Mouse (Mus musculus) MEL (cell line): ENCODE data around the gene Nlk. TPM values are rescaled to one million over a fixed set of nuclear protein-coding genes. Genes with fewer than 3 reads are reported as not detected.

Source experiments
- DNase-seq: peaks from one replicate; pipeline ENCODE4 v3.0.0; 2011; ENCODE audit warnings: low read depth, low spot score
- H3K27ac ChIP-seq: 2 replicates; pipeline ENCODE4 v1.5.1; 2012; ENCODE audit warnings: low read depth, mild to moderate bottlenecking, control low read depth, low read length, moderate library complexity; ENCODE audit not compliant: control insufficient read depth
- H3K27me3 ChIP-seq, 2 experiments: fragments of 150-350 bp in 1 of 2; sonication (generic) in 1 of 2; 2 replicates each; pipeline ENCODE4 v1.6.1; 2012; ENCODE audit warnings: low read length in 2 of 2, mild to moderate bottlenecking in 2 of 2, improper control_type of control experiment in 1 of 2, moderate library complexity in 1 of 2; ENCODE audit not compliant: insufficient read depth in 2 of 2, control insufficient read depth in 1 of 2
- H3K36me3 ChIP-seq, 2 experiments: 2 replicates each; pipeline ENCODE4 v1.6.1; 2012 to 2014; ENCODE audit warnings: low read length in 2 of 2, improper control_type of control experiment in 1 of 2, inconsistent platforms in 1 of 2, mild to moderate bottlenecking in 1 of 2; ENCODE audit not compliant: insufficient read depth in 2 of 2, control insufficient read depth in 1 of 2
- H3K4me1 ChIP-seq, 2 experiments: fragments of 150-350 bp in 1 of 2; sonication (generic) in 1 of 2; 2 replicates each; pipeline ENCODE4 v1.6.1; 2012; ENCODE audit warnings: low read length in 2 of 2, improper control_type of control experiment in 1 of 2, mild to moderate bottlenecking in 1 of 2; ENCODE audit not compliant: insufficient read depth in 2 of 2, control insufficient read depth in 1 of 2
- H3K4me3 ChIP-seq, 2 experiments: fragments of 150-350 bp in 1 of 2; sonication (generic) in 1 of 2; 2 replicates each; pipeline ENCODE4 v1.5.1; 2012; ENCODE audit warnings: low read depth in 2 of 2, low read length in 2 of 2, mild to moderate bottlenecking in 2 of 2, moderate library complexity in 2 of 2, control low read depth in 1 of 2, improper control_type of control experiment in 1 of 2; ENCODE audit not compliant: control insufficient read depth in 1 of 2, insufficient read depth in 1 of 2
- H3K79me2 ChIP-seq: 2 replicates; pipeline ENCODE4 v1.6.1; 2012; ENCODE audit warnings: mild to moderate bottlenecking, low read length, moderate library complexity; ENCODE audit not compliant: control insufficient read depth, poor library complexity, insufficient read depth
- H3K9ac ChIP-seq: 2 replicates; pipeline ENCODE4 v1.6.1; 2012; ENCODE audit warnings: low read depth, mild to moderate bottlenecking, control low read depth, low read length, moderate library complexity; ENCODE audit not compliant: control insufficient read depth, poor library complexity, severe bottlenecking
- H3K9me3 ChIP-seq: fragments of 150-350 bp; sonication (generic); replicated peaks from 2 replicates; pipeline ENCODE4 v1.6.1; 2012; ENCODE audit warnings: mild to moderate bottlenecking, low read length, improper control_type of control experiment, moderate library complexity; ENCODE audit not compliant: insufficient read depth
- BHLHE40 ChIP-seq: IDR thresholded peaks from 2 replicates; pipeline ENCODE4 v1.6.1; 2012; ENCODE audit warnings: low read depth, mild to moderate bottlenecking, inconsistent platforms, low read length, improper control_type of control experiment, borderline replicate concordance
- CHD1 ChIP-seq: IDR thresholded peaks from 2 replicates; pipeline ENCODE4 v1.6.1; 2012; ENCODE audit warnings: low read depth, mild to moderate bottlenecking, inconsistent platforms, low read length, improper control_type of control experiment
- CTCF ChIP-seq, 3 experiments: IDR thresholded peaks in 2 of 3; conservative IDR thresholded peaks in 1 of 3; 2 replicates each; pipeline ENCODE4 v1.5.1; 2011 to 2012; ENCODE audit warnings: low read length in 3 of 3, low read depth in 2 of 3, mild to moderate bottlenecking in 2 of 3, improper control_type of control experiment in 1 of 3, inconsistent platforms in 1 of 3, mixed read lengths in 1 of 3, moderate library complexity in 1 of 3; ENCODE audit not compliant: control insufficient read depth in 1 of 3, insufficient read depth in 1 of 3, poor library complexity in 1 of 3, severe bottlenecking in 1 of 3
- E2F4 ChIP-seq: IDR thresholded peaks from 2 replicates; pipeline ENCODE4 v1.6.1; 2011; ENCODE audit warnings: low read depth, low read length, improper control_type of control experiment, borderline replicate concordance
- ELF1 ChIP-seq: IDR thresholded peaks from 2 replicates; pipeline ENCODE4 v1.6.1; 2014; ENCODE audit warnings: low read depth, mild to moderate bottlenecking, inconsistent platforms, low read length, improper control_type of control experiment, moderate library complexity
- EP300 ChIP-seq, 2 experiments: IDR thresholded peaks; 2 replicates each; pipeline ENCODE4 v1.6.1; 2011; ENCODE audit warnings: improper control_type of control experiment in 2 of 2, low read length in 2 of 2, low read depth in 1 of 2, mild to moderate bottlenecking in 1 of 2
- GABPA ChIP-seq: IDR thresholded peaks from 2 replicates; pipeline ENCODE4 v1.6.1; 2012; ENCODE audit warnings: low read depth, mild to moderate bottlenecking, inconsistent platforms, low read length, improper control_type of control experiment, moderate library complexity
- KAT2A ChIP-seq: conservative IDR thresholded peaks from 2 replicates; pipeline ENCODE4 v1.6.1; 2012; ENCODE audit warnings: low read depth, low read length, improper control_type of control experiment, inconsistent platforms
- MAZ ChIP-seq: IDR thresholded peaks from 2 replicates; pipeline ENCODE4 v1.6.1; 2012; ENCODE audit warnings: low read depth, mild to moderate bottlenecking, inconsistent platforms, low read length, improper control_type of control experiment
- MEF2A ChIP-seq: IDR thresholded peaks from 2 replicates; pipeline ENCODE4 v1.6.1; 2014; ENCODE audit warnings: low read depth, mild to moderate bottlenecking, inconsistent platforms, low read length, improper control_type of control experiment; ENCODE audit not compliant: poor library complexity, insufficient replicate concordance, severe bottlenecking; ENCODE audit errors: extremely low read depth
- MXI1 ChIP-seq: IDR thresholded peaks from 2 replicates; pipeline ENCODE4 v1.6.1; 2011; ENCODE audit warnings: mild to moderate bottlenecking, low read depth, low read length, improper control_type of control experiment
- MYB ChIP-seq: IDR thresholded peaks from 2 replicates; pipeline ENCODE4 v1.6.1; 2011; ENCODE audit warnings: mild to moderate bottlenecking, low read depth, low read length, improper control_type of control experiment
- NELFE ChIP-seq: IDR thresholded peaks from 2 replicates; pipeline ENCODE4 v1.6.1; 2011; ENCODE audit warnings: low read depth, low read length, improper control_type of control experiment
- NRF1 ChIP-seq: IDR thresholded peaks from 2 replicates; pipeline ENCODE4 v1.6.1; 2014; ENCODE audit warnings: low read depth, mild to moderate bottlenecking, inconsistent platforms, low read length, improper control_type of control experiment, moderate library complexity; ENCODE audit not compliant: poor library complexity, insufficient read depth, severe bottlenecking
- POLR2A ChIP-seq, 2 experiments: IDR thresholded peaks; 2 replicates each; pipeline ENCODE4 v1.6.1; 2011 to 2012; ENCODE audit warnings: low read length in 2 of 2, mild to moderate bottlenecking in 2 of 2, control low read depth in 1 of 2, improper control_type of control experiment in 1 of 2, low read depth in 1 of 2, moderate library complexity in 1 of 2; ENCODE audit not compliant: control insufficient read depth in 1 of 2, insufficient read depth in 1 of 2, poor library complexity in 1 of 2
- POLR2AphosphoS2 ChIP-seq: IDR thresholded peaks from 2 replicates; pipeline ENCODE4 v1.6.1; 2011; ENCODE audit warnings: low read length, improper control_type of control experiment
- POLR2AphosphoS5 ChIP-seq: IDR thresholded peaks from 2 replicates; pipeline ENCODE4 v1.6.1; 2012; ENCODE audit warnings: low read depth, borderline replicate concordance, mild to moderate bottlenecking, inconsistent platforms, low read length, moderate library complexity, mixed read lengths
- SIN3A ChIP-seq: IDR thresholded peaks from 2 replicates; pipeline ENCODE4 v1.6.1; 2012; ENCODE audit warnings: low read length, improper control_type of control experiment, inconsistent platforms
- TAL1 ChIP-seq: IDR thresholded peaks from 2 replicates; pipeline ENCODE4 v1.6.1; 2012; ENCODE audit warnings: mild to moderate bottlenecking, inconsistent platforms, low read length, moderate library complexity, mixed read lengths
- TBP ChIP-seq: IDR thresholded peaks from 2 replicates; pipeline ENCODE4 v1.8.0; 2011; ENCODE audit warnings: low read depth, low read length, improper control_type of control experiment
- TCF12 ChIP-seq: IDR thresholded peaks from 2 replicates; pipeline ENCODE4 v1.6.1; 2014; ENCODE audit warnings: low read depth, mild to moderate bottlenecking, inconsistent platforms, low read length, improper control_type of control experiment, moderate library complexity
- UBTF ChIP-seq: IDR thresholded peaks from 2 replicates; pipeline ENCODE4 v1.6.1; 2012; ENCODE audit warnings: low read depth, mild to moderate bottlenecking, inconsistent platforms, low read length, improper control_type of control experiment, moderate library complexity, borderline replicate concordance; ENCODE audit not compliant: insufficient read depth
- USF1 ChIP-seq: IDR thresholded peaks from 2 replicates; pipeline ENCODE4 v1.6.1; 2014; ENCODE audit warnings: low read depth, mild to moderate bottlenecking, inconsistent platforms, low read length, improper control_type of control experiment, moderate library complexity
- USF2 ChIP-seq, 2 experiments: IDR thresholded peaks; 2 replicates each; pipeline ENCODE4 v1.6.1; 2011 to 2012; ENCODE audit warnings: improper control_type of control experiment in 2 of 2, low read length in 2 of 2, borderline replicate concordance in 1 of 2, inconsistent platforms in 1 of 2, low read depth in 1 of 2, mild to moderate bottlenecking in 1 of 2; ENCODE audit not compliant: insufficient read depth in 1 of 2
- ZC3H11A ChIP-seq: IDR thresholded peaks from 2 replicates; pipeline ENCODE4 v1.6.1; 2012; ENCODE audit warnings: low read depth, mild to moderate bottlenecking, inconsistent platforms, low read length, improper control_type of control experiment
- ZKSCAN1 ChIP-seq: IDR thresholded peaks from 2 replicates; pipeline ENCODE4 v1.6.1; 2012; ENCODE audit warnings: low read depth, mild to moderate bottlenecking, inconsistent platforms, low read length, improper control_type of control experiment, moderate library complexity
- ZMIZ1 ChIP-seq: IDR thresholded peaks from 2 replicates; pipeline ENCODE4 v1.6.1; 2012; ENCODE audit warnings: low read depth, mild to moderate bottlenecking, inconsistent platforms, low read length, improper control_type of control experiment, moderate library complexity
- polyA plus RNA-seq, 2 experiments: library from polyadenylated mRNA; stranded (reverse) in 1 of 2; unstranded in 1 of 2; fragments of >175 nt in 1 of 2; fragments of >200 nt in 1 of 2; gene quantifications; 2 replicates each; pipeline versions ENCODE4 v1.2.1 to v1.2.4; 2012; ENCODE audit warnings: low replicate concordance in 2 of 2, low read depth in 1 of 2; ENCODE audit not compliant: insufficient read length in 2 of 2, insufficient read depth in 1 of 2, missing spikeins in 1 of 2
- total RNA-seq: library from RNA; depleted of rRNA; stranded (reverse); fragments of 300-350 nt; gene quantifications from 2 replicates; pipeline ENCODE4 v1.2.3, GENCODE M21; 2012

The Nlk gene
- total and polyA plus RNA-seq, 3 experiments, result 16.9 to 17.9 TPM; not detected in 1

GRCm38 (mm10) chr11:78717655-78718054 is 20.5 kb upstream of the Nlk start:
- H3K79me2 ChIP-seq, result no peaks in the 10 kb centered on the region
- H3K36me3 ChIP-seq, result peaks cover 0 to 3% of the 10 kb centered on the region in 2 experiments; a peak in 1 of 4 replicates
- DNase-seq, result no peak
- no peaks in the 10 kb centered on the region for H3K4me1 ChIP-seq
- H3K27ac ChIP-seq, result no peak overlapping the region
- peaks cover 29 to 58% of the 10 kb centered on the region in 2 experiments for H3K27me3 ChIP-seq
- no peaks in the 10 kb centered on the region for H3K9me3 ChIP-seq
- H3K4me3 ChIP-seq, result no peak overlapping the region
- TF ChIP-seq NRF1 (no peak), SIN3A (no peak), MYB (no peak), GABPA (no peak), POLR2AphosphoS5 (no peak), TCF12 (no peak), ELF1 (no peak), USF2 (IDR thresholded peaks at IDR 0.05; ENCODE audit: borderline replicate concordance in 1 of 2, insufficient read depth in 1 of 2, low read depth in 1 of 2, low read length in 2 of 2) (no peak), MXI1 (no peak), TBP (no peak), E2F4 (no peak), POLR2A (IDR thresholded peaks at IDR 0.05; ENCODE audit: control insufficient read depth in 1 of 2, insufficient read depth in 1 of 2, low read depth in 1 of 2, low read length in 2 of 2, poor library complexity in 1 of 2) (no peak), CTCF (IDR thresholded peaks at IDR 0.05 in 2 of 3, conservative IDR thresholded peaks at IDR 0.05 in 1 of 3; ENCODE audit: control insufficient read depth in 1 of 3, insufficient read depth in 1 of 3, low read depth in 2 of 3, low read length in 3 of 3, poor library complexity in 1 of 3, severe bottlenecking in 1 of 3) (no peak), EP300 (IDR thresholded peaks at IDR 0.05; ENCODE audit: low read depth in 1 of 2, low read length in 2 of 2) (no peak)
- no peak overlapping the region for H3K9ac ChIP-seq

- H3K9ac ChIP-seq, result no peak overlapping the region
These were observed 11.5 kb upstream of the Nlk start for GRCm38 (mm10) chr11:78708642-78709041.

More at GRCm38 (mm10) chr11:78708642-78709041, 11.5 kb upstream of the Nlk start:
- Histone ChIP-seq H3K9me3 (no peaks in the 10 kb centered on the region), H3K4me3 (no peak overlapping the region), H3K4me1 (no peaks in the 10 kb centered on the region), H3K27ac (no peak overlapping the region), H3K27me3 (peaks cover 25 to 30% of the 10 kb centered on the region in 2 experiments), H3K36me3 (no peaks in the 10 kb centered on the region), H3K79me2 (no peaks in the 10 kb centered on the region)
- TF ChIP-seq POLR2A (IDR thresholded peaks at IDR 0.05; ENCODE audit: control insufficient read depth in 1 of 2, insufficient read depth in 1 of 2, low read depth in 1 of 2, low read length in 2 of 2, poor library complexity in 1 of 2) (no peak), MEF2A (no peak), ELF1 (no peak), ZMIZ1 (no peak), EP300 (IDR thresholded peaks at IDR 0.05; ENCODE audit: low read depth in 1 of 2, low read length in 2 of 2) (no peak), ZC3H11A (no peak), MAZ (no peak), NELFE (no peak), BHLHE40 (no peak), USF1 (no peak), CTCF (IDR thresholded peaks at IDR 0.05 in 2 of 3, conservative IDR thresholded peaks at IDR 0.05 in 1 of 3; ENCODE audit: control insufficient read depth in 1 of 3, insufficient read depth in 1 of 3, low read depth in 2 of 3, low read length in 3 of 3, poor library complexity in 1 of 3, severe bottlenecking in 1 of 3) (no peak), POLR2AphosphoS2 (no peak), CHD1 (no peak), TAL1 (no peak), SIN3A (no peak), KAT2A (no peak), UBTF (no peak), ZKSCAN1 (no peak)
- no peak for DNase-seq
